Mouse (Mus musculus): ENCODE measurements at regions not wholly inside any gene's neighbourhood (a gene's known extent, or its start where the extent isn't known, plus 50 kb on each side); places are given as distances from the start of the nearest gene placed in this dataset.

DNA sequence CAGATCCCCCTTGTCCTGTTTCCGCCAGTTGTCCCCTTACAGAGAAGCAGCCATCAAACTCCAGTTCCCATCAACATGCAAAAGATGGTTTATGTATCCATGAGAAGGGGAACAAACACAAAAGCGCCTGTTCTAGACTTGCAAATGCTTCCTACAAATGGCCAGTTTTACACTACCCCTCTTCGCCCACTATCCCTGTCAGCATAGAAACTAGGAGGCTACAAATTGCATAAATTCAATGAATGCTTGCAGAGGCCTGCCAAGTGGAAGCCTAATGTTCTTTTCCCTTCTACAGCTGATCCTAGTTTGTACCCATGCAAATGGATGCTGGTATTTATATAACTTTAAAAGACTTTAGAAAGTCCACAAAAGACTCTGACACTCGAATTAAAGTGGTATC, 102.3 kb upstream of the Mylip start:
- no peak for TF ChIP-seq UBTF (IDR thresholded peaks at IDR 0.05; ENCODE audit: low read depth, low read length)
- no peak for TF ChIP-seq POLR2A (IDR thresholded peaks at IDR 0.05; ENCODE audit: low read depth, low read length)
- no peak for TF ChIP-seq NRF1 (IDR thresholded peaks at IDR 0.05; ENCODE audit: low read depth, low read length)
- TF ChIP-seq CTCF (conservative IDR thresholded peaks at IDR 0.05 in 1 of 2, IDR thresholded peaks at IDR 0.05 in 1 of 2; ENCODE audit: low read depth in 2 of 2, low read length in 2 of 2): no peak
- no peak for TF ChIP-seq TBP (conservative IDR thresholded peaks at IDR 0.05; ENCODE audit: low read depth, low read length)
- no peak for TF ChIP-seq MAFK (IDR thresholded peaks at IDR 0.05; ENCODE audit: insufficient replicate concordance, low read length)
- no peak for TF ChIP-seq IRF4 (IDR thresholded peaks at IDR 0.05; ENCODE audit: low read depth, low read length)
- no peak for TF ChIP-seq ZC3H11A (IDR thresholded peaks at IDR 0.05; ENCODE audit: low read depth, low read length)
- TF ChIP-seq EP300 (IDR thresholded peaks at IDR 0.05; ENCODE audit: low read length): no peak
- TF ChIP-seq USF1 (IDR thresholded peaks at IDR 0.05; ENCODE audit: low read depth, low read length): no peak

Measured in CH12.LX (cell line).